Mouse (Mus musculus): ENCODE measurements around the gene Unc80.

- TF ChIP-seq MAX (IDR thresholded peaks at IDR 0.05) (no peak), USF1 (IDR thresholded peaks at IDR 0.05; ENCODE audit: low read depth) (no peak), CTCF (IDR thresholded peaks at IDR 0.05; ENCODE audit: control insufficient read depth, insufficient read depth, insufficient read length) (no peak), CEBPB (IDR thresholded peaks at IDR 0.05; ENCODE audit: low read depth) (no peak), MYOG (IDR thresholded peaks at IDR 0.05; ENCODE audit: control insufficient read depth, extremely low read depth, insufficient read length) (no peak), FOSL1 (IDR thresholded peaks at IDR 0.05; ENCODE audit: insufficient read depth, low read length, poor library complexity, severe bottlenecking) (no peak)
Measured at GRCm38 (mm10) chr1:66655119-66655746, 187.1 kb downstream of the Unc80 start.
